Mouse (Mus musculus): ENCODE results near the gene Hkdc1.
A peak's percentile ranks its signal among the peaks of the same experiment; 100 is the strongest.
"Not testable (repeated sequence)": the region's sequence is repeated elsewhere in the genome, so short reads cannot be mapped to it uniquely, and the experiment has no call there.

The Hkdc1 gene

GRCm38 (mm10) chr10:62422255-62422654 is at the start of gene Hkdc1:
Hkdc1 (minus strand) TSS chr10:62422491.
- no peak for DNase-seq

GRCm38 (mm10) chr10:62471105-62471504 is 48.8 kb upstream of the Hkdc1 start:
- no peak for DNase-seq

GRCm38 (mm10) chr10:62469736-62470135 is 47.4 kb upstream of the Hkdc1 start:
- DNase-seq: no peak

- DNase-seq: no peak
Measured at GRCm38 (mm10) chr10:62461321-62461720, 39.0 kb upstream of the Hkdc1 start.

GRCm38 (mm10) chr10:62452001-62452400 is 29.7 kb upstream of the Hkdc1 start:
- not testable (repeated sequence) for DNase-seq

- DNase-seq: peak in 1 of 2 experiments; percentile 13
Measured at GRCm38 (mm10) chr10:62450280-62450640, 28.0 kb upstream of the Hkdc1 start.

GRCm38 (mm10) chr10:62449364-62450279 is 27.3 kb upstream of the Hkdc1 start, which contains the start of the genes 4930507D05Rik and Supv3l1:
4930507D05Rik (plus strand) TSS chr10:62449489.
Supv3l1 (minus strand) TSS chr10:62449738.
- DNase-seq: peak; percentile 86 to 90

GRCm38 (mm10) chr10:62430427-62430826 is 8.1 kb upstream of the Hkdc1 start:
- DNase-seq: no peak

- DNase-seq: no peak
Measured at GRCm38 (mm10) chr10:62425081-62425871, 3.0 kb upstream of the Hkdc1 start.

GRCm38 (mm10) chr10:62421127-62421526 is 1.2 kb downstream of the Hkdc1 start:
- no peak for DNase-seq

GRCm38 (mm10) chr10:62420399-62420798 is 1.9 kb downstream of the Hkdc1 start:
- DNase-seq: no peak

- no peak for DNase-seq
Measured at GRCm38 (mm10) chr10:62419422-62419821, 2.9 kb downstream of the Hkdc1 start.

GRCm38 (mm10) chr10:62418831-62419356 is 3.4 kb downstream of the Hkdc1 start:
- DNase-seq: no peak

GRCm38 (mm10) chr10:62413606-62413982 is 8.7 kb downstream of the Hkdc1 start:
- no peak for DNase-seq

GRCm38 (mm10) chr10:62412906-62413605 is 9.2 kb downstream of the Hkdc1 start:
- no peak for DNase-seq

GRCm38 (mm10) chr10:62411431-62412410 is 10.6 kb downstream of the Hkdc1 start:
- no peak for DNase-seq

- DNase-seq: peak; percentile 58 to 60
Measured at GRCm38 (mm10) chr10:62410943-62411342, 11.3 kb downstream of the Hkdc1 start.

- DNase-seq: peak; percentile 56 to 76
Measured at GRCm38 (mm10) chr10:62404901-62405300, 17.4 kb downstream of the Hkdc1 start.

GRCm38 (mm10) chr10:62401641-62402111 is 20.6 kb downstream of the Hkdc1 start:
- DNase-seq: no peak

GRCm38 (mm10) chr10:62383011-62383410 is 39.3 kb downstream of the Hkdc1 start:
- DNase-seq: no peak

GRCm38 (mm10) chr10:62380936-62381335 is 41.4 kb downstream of the Hkdc1 start:
- DNase-seq: no peak

Data from thymus, postnatal 36 days (tissue).